Comparison of ENCODE assay signal across 31 mouse cellular contexts in the genomic region with DNA sequence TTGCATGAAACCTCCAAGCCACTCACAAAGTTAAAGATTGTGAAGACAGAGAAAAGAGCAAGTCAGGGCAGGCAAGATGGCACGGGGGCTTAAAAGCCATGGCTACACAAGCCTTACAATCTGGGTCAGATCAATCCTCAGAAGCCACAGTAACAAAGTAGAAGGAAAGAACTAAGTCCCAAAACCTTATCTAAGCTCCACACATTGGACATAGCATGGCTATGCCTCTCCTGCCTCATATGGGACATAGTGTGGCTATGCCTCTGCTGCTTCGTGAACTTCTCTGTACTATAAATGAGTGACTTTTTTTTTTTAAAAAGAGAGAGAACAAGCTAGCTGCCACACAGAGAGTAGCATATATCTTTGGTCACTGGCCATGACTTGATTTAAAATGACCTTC.
A peak's percentile ranks its signal among the peaks of the same experiment; 100 is the strongest.
DNase-seq lines count a peak whose midpoint lies in the region; ATAC-seq lines count a peak whose summit lies in the region.
"Had no signal": no experiment of that assay in that cellular context is flagged by ENCODE, and none has a peak within 500 bp of the region (broad histone marks: within the 10 kb centered on the region; RNA-seq: fewer than 3 reads in every experiment).

No protein-coding gene starts in this region.

- no peaks in the 10 kb centered on the region for H3K9me3 ChIP-seq in liver, embryonic 11.5 days (ENCODE audit: control insufficient read depth, low read length)
- H3K9me3 ChIP-seq in liver, embryonic 16.5 days (replicated peaks; ENCODE audit: control insufficient read depth, low read length), result no peaks in the 10 kb centered on the region
- H3K9me3 ChIP-seq in kidney, embryonic 15.5 days (replicated peaks), result no peaks in the 10 kb centered on the region
- H3K9me3 ChIP-seq: embryonic facial prominence, embryonic 10.5 days; embryonic facial prominence, embryonic 13.5 days; forebrain, embryonic 12.5 days; forebrain, embryonic 15.5 days; G1E; heart, embryonic 12.5 days; heart, embryonic 15.5 days; hindbrain, embryonic 12.5 days; hindbrain, embryonic 15.5 days had no signal

- H3K4me1 ChIP-seq in liver, embryonic 11.5 days (replicated peaks; ENCODE audit: control insufficient read depth, insufficient read depth, low read length), result 0 out of 2 replicates have a peak, but pooled peaks cover 3% of the 10 kb centered on the region
- no peaks in the 10 kb centered on the region for H3K4me1 ChIP-seq in liver, embryonic 16.5 days (ENCODE audit: control insufficient read depth, low read depth, low read length)
- H3K4me1 ChIP-seq in kidney, embryonic 15.5 days, result peaks cover 8% of the 10 kb centered on the region

- ATAC-seq in liver, embryonic 11.5 days (replicated peaks; ENCODE audit: low FRiP score), result peak; percentile 53; the same call in 1 of the 2 replicates
- ATAC-seq in common myeloid progenitor, adult 5-6 weeks (replicated peaks; ENCODE audit: low read depth, poor library complexity, severe bottlenecking), result peak; percentile 91
- peak; percentile 41; the same call in 1 of the 2 replicates for ATAC-seq in liver, embryonic 16.5 days (ENCODE audit: low read depth)
- ATAC-seq in kidney, embryonic 15.5 days (replicated peaks; ENCODE audit: low FRiP score), result no peak
- ATAC-seq: forebrain, embryonic 15.5 days; Patski had no signal

- WGBS in liver, embryonic 11.5 days, result 50% methylated on average over 2 of the region's 2 CpGs
- 22% methylated on average over 2 of the region's 2 CpGs for WGBS in liver, embryonic 16.5 days (ENCODE audit: insufficient replicate concordance)
- WGBS in kidney, embryonic 15.5 days, result 88% methylated on average over 2 of the region's 2 CpGs

- DNase-seq in liver, embryonic 11.5 days (ENCODE audit: low spot score), result no peak
- DNase-seq in liver, result no peak
- DNase-seq in left cerebral cortex, postnatal 4 days, result no peak
- no peak for DNase-seq in heart, postnatal 36 days
- DNase-seq: adrenal gland, postnatal 10 days; adrenal gland, postnatal 36 days; B cell, adult 2 months; cerebellum, adult 11 months; cerebellum, adult 2 months; cerebellum, adult 9-11 months; cerebellum, postnatal 25 days; embryo, embryonic 11 days; gastrocnemius, postnatal 25 days; heart, adult 18-20 months; heart, postnatal 10 days; heart, postnatal 4 days had no signal

- no peak overlapping the region for H3K4me2 ChIP-seq in liver, embryonic 11.5 days
- no peak overlapping the region for H3K4me2 ChIP-seq in liver, embryonic 16.5 days (ENCODE audit: low read depth, low read length)
- H3K4me2 ChIP-seq in kidney, embryonic 15.5 days, result no peak overlapping the region
- H3K4me2 ChIP-seq: embryonic facial prominence, embryonic 13.5 days; forebrain, embryonic 12.5 days; forebrain, embryonic 15.5 days; heart, embryonic 12.5 days; heart, embryonic 15.5 days; hindbrain, embryonic 12.5 days; hindbrain, embryonic 15.5 days had no signal

- H3K36me3 ChIP-seq in liver, embryonic 11.5 days (ENCODE audit: control insufficient read depth, insufficient read depth, low read length), result no peaks in the 10 kb centered on the region
- no peaks in the 10 kb centered on the region for H3K36me3 ChIP-seq in liver, embryonic 16.5 days (ENCODE audit: control insufficient read depth, insufficient read depth)
- H3K36me3 ChIP-seq in kidney, embryonic 15.5 days, result no peaks in the 10 kb centered on the region
- H3K36me3 ChIP-seq: embryonic facial prominence, embryonic 10.5 days; embryonic facial prominence, embryonic 13.5 days; forebrain, embryonic 12.5 days; forebrain, embryonic 15.5 days; G1E; heart, embryonic 12.5 days; heart, embryonic 15.5 days; hindbrain, embryonic 12.5 days; hindbrain, embryonic 15.5 days had no signal

- H3K9ac ChIP-seq in liver, embryonic 11.5 days (ENCODE audit: low read depth, low read length), result no peak overlapping the region
- no peak overlapping the region for H3K9ac ChIP-seq in liver, embryonic 16.5 days (ENCODE audit: low read depth, low read length)
- H3K9ac ChIP-seq in kidney, embryonic 15.5 days, result no peak overlapping the region
- H3K9ac ChIP-seq: embryonic facial prominence, embryonic 13.5 days; forebrain, embryonic 12.5 days; forebrain, embryonic 15.5 days; heart, embryonic 12.5 days; heart, embryonic 15.5 days; hindbrain, embryonic 12.5 days; hindbrain, embryonic 15.5 days had no signal

- no peak overlapping the region for H3K27ac ChIP-seq in liver, embryonic 11.5 days (ENCODE audit: low read depth, low read length)
- H3K27ac ChIP-seq in liver, embryonic 16.5 days (ENCODE audit: low read length), result no peak overlapping the region
- H3K27ac ChIP-seq in kidney, embryonic 15.5 days, result no peak overlapping the region
- H3K27ac ChIP-seq: embryonic facial prominence, embryonic 10.5 days; embryonic facial prominence, embryonic 13.5 days; forebrain, embryonic 12.5 days; forebrain, embryonic 15.5 days; heart, embryonic 15.5 days; hindbrain, embryonic 12.5 days; hindbrain, embryonic 15.5 days had no signal

- intact Hi-C loops in left cerebral cortex, postnatal 4 days (cut with DNase I), result no loop called here
- intact Hi-C loops in heart, postnatal 36 days (cut with DNase I), result no loop called here

- no peaks in the 10 kb centered on the region for H3K27me3 ChIP-seq in liver, embryonic 11.5 days (replicated peaks; ENCODE audit: control insufficient read depth, insufficient read depth, low read length)
- H3K27me3 ChIP-seq in liver, embryonic 16.5 days (ENCODE audit: control insufficient read depth, insufficient read depth, low read depth, low read length), result no peaks in the 10 kb centered on the region
- peaks cover 13% of the 10 kb centered on the region; the same call in 1 of the 2 replicates for H3K27me3 ChIP-seq in kidney, embryonic 15.5 days
- H3K27me3 ChIP-seq: CH12.LX; forebrain, embryonic 15.5 days; heart, embryonic 12.5 days; heart, embryonic 15.5 days; hindbrain, embryonic 12.5 days; hindbrain, embryonic 15.5 days; Patski had no signal

- no peak overlapping the region for H3K4me3 ChIP-seq in liver, embryonic 11.5 days (ENCODE audit: low read depth, low read length)
- no peak overlapping the region for H3K4me3 ChIP-seq in liver, embryonic 16.5 days (ENCODE audit: low read depth, low read length)
- H3K4me3 ChIP-seq in kidney, embryonic 15.5 days (replicated peaks), result no peak overlapping the region
- H3K4me3 ChIP-seq: embryonic facial prominence, embryonic 10.5 days; embryonic facial prominence, embryonic 13.5 days; erythroblast, embryonic 14.5 days; forebrain, embryonic 12.5 days; forebrain, embryonic 15.5 days; heart, embryonic 12.5 days; heart, embryonic 15.5 days; hindbrain, embryonic 12.5 days; hindbrain, embryonic 15.5 days had no signal
